Mouse (Mus musculus): ENCODE results near the gene Dgcr8. TPM values are rescaled to one million over a fixed set of nuclear protein-coding genes. Genes with fewer than 3 reads are reported as not detected.

Gene Dgcr8
- total RNA-seq, 4 experiments from 2014 or later: 24.4 to 48.7 (median 32.9) TPM

GRCm38 (mm10) chr16:18249364-18249967 is 39.6 kb downstream of the Dgcr8 start:
- DNase-seq: peak; percentile 38

- peak; percentile 99 for DNase-seq
These were observed 40.3 kb downstream of the Dgcr8 start, which contains the start of the genes Trmt2a and Ranbp1 for GRCm38 (mm10) chr16:18248433-18249363. Trmt2a (plus strand) TSS chr16:18248679. Ranbp1 (minus strand) TSS chr16:18248732.

GRCm38 (mm10) chr16:18247521-18248399 is 41.3 kb downstream of the Dgcr8 start:
- DNase-seq: no peak

- no peak for DNase-seq
These were observed 47.5 kb downstream of the Dgcr8 start for GRCm38 (mm10) chr16:18241581-18241980.

- no peak for DNase-seq
These were observed 52.2 kb downstream of the Dgcr8 start for GRCm38 (mm10) chr16:18236676-18237501.

- peak; percentile 74 for DNase-seq
These were observed 53.5 kb downstream of the Dgcr8 start for GRCm38 (mm10) chr16:18235389-18236065.

- peak; percentile 66 for DNase-seq
These were observed 54.2 kb downstream of the Dgcr8 start, which contains the start of gene Zdhhc8 for GRCm38 (mm10) chr16:18234671-18235388. Zdhhc8 (minus strand) TSS chr16:18235136.

- DNase-seq: no peak
These were observed 55.0 kb downstream of the Dgcr8 start for GRCm38 (mm10) chr16:18233919-18234670.

- DNase-seq: no peak
These were observed 55.6 kb downstream of the Dgcr8 start for GRCm38 (mm10) chr16:18233451-18233850.

GRCm38 (mm10) chr16:18231451-18231850 is 57.6 kb downstream of the Dgcr8 start:
- no peak for DNase-seq

GRCm38 (mm10) chr16:18231047-18231446 is 58.0 kb downstream of the Dgcr8 start:
- no peak for DNase-seq

GRCm38 (mm10) chr16:18230617-18231016 is 58.4 kb downstream of the Dgcr8 start:
- no peak for DNase-seq

GRCm38 (mm10) chr16:18229622-18230021 is 59.4 kb downstream of the Dgcr8 start:
- no peak for DNase-seq

- no peak for DNase-seq
These were observed 60.2 kb downstream of the Dgcr8 start for GRCm38 (mm10) chr16:18228856-18229255.

GRCm38 (mm10) chr16:18227897-18228422 is 61.1 kb downstream of the Dgcr8 start:
- no peak for DNase-seq

GRCm38 (mm10) chr16:18227187-18227586 is 61.9 kb downstream of the Dgcr8 start:
- DNase-seq: no peak

- no peak for DNase-seq
These were observed 66.9 kb downstream of the Dgcr8 start for GRCm38 (mm10) chr16:18222188-18222587.

GRCm38 (mm10) chr16:18221543-18221898 is 67.5 kb downstream of the Dgcr8 start:
- no peak for DNase-seq

- DNase-seq: no peak
These were observed 68.0 kb downstream of the Dgcr8 start for GRCm38 (mm10) chr16:18220856-18221542.

All from adrenal gland, adult 8-10 months (tissue).